Mouse (Mus musculus): ENCODE results near the gene Rnaseh2a.

- TF ChIP-seq POLR2A (IDR thresholded peaks at IDR 0.05; ENCODE audit: insufficient read depth, low read length), result no peak
- no peak for TF ChIP-seq CTCF (IDR thresholded peaks at IDR 0.05; ENCODE audit: low read depth, low read length)
- TF ChIP-seq EP300 (IDR thresholded peaks at IDR 0.05; ENCODE audit: insufficient read depth, low read depth, low read length), result no peak
Measured at GRCm38 (mm10) chr8:84912391-84912790, 57.2 kb downstream of the Rnaseh2a start.

Data from ES-Bruce4 (cell line).